Mouse (Mus musculus) stomach, postnatal 0 days (tissue): Measurements from ENCODE around the gene Dock7. TPM values are rescaled to one million over a fixed set of nuclear protein-coding genes. Genes with fewer than 3 reads are reported as not detected.
A peak's percentile ranks its signal among the peaks of the same experiment; 100 is the strongest.

Experiments used
- ATAC-seq: fragments of 200-750 bp; cut with Nextera tagmentation; 2 replicates; pipeline ENCODE4 v1.8.0; 2017; ENCODE audit not compliant: low FRiP score, low TSS enrichment
- DNase-seq: peaks from one replicate; pipeline ENCODE4 v3.0.0-alpha.2; 2016; ENCODE audit warnings: low spot score
- H3K27ac ChIP-seq: fragments of 300-500 bp; sonication (generic); replicated peaks from 2 replicates; pipeline ENCODE4 v1.5.1; 2014; ENCODE audit warnings: mild to moderate bottlenecking, control low read depth
- H3K27me3 ChIP-seq: fragments of 300-500 bp; sonication (generic); 2 replicates; pipeline ENCODE4 v1.6.1; 2014; ENCODE audit warnings: low read length; ENCODE audit not compliant: control insufficient read depth, insufficient read depth
- H3K36me3 ChIP-seq: fragments of 300-500 bp; sonication (generic); 2 replicates; pipeline ENCODE4 v1.6.1; 2014; ENCODE audit warnings: low read length, mixed read lengths; ENCODE audit not compliant: control insufficient read depth, insufficient read depth
- H3K4me1 ChIP-seq: fragments of 300-500 bp; sonication (generic); replicated peaks from 2 replicates; pipeline ENCODE4 v1.6.1; 2014; ENCODE audit warnings: antibody characterized with exemption; ENCODE audit not compliant: control insufficient read depth, insufficient read depth
- H3K4me2 ChIP-seq: fragments of 300-500 bp; sonication (generic); replicated peaks from 2 replicates; pipeline ENCODE4 v1.6.1; 2014; ENCODE audit warnings: low read depth, mild to moderate bottlenecking, control low read depth, moderate library complexity
- H3K4me3 ChIP-seq: fragments of 300-500 bp; sonication (generic); 2 replicates; pipeline ENCODE4 v1.5.1; 2014; ENCODE audit warnings: low read depth, low read length, control low read depth
- H3K9ac ChIP-seq: fragments of 300-500 bp; sonication (generic); 2 replicates; pipeline ENCODE4 v1.6.1; 2014; ENCODE audit warnings: mild to moderate bottlenecking, low read length, control low read depth, mixed read lengths
- H3K9me3 ChIP-seq: fragments of 300-500 bp; sonication (generic); 2 replicates; pipeline ENCODE4 v1.6.1; 2016; ENCODE audit warnings: low read length; ENCODE audit not compliant: control insufficient read depth
- CTCF ChIP-seq: IDR thresholded peaks from 2 replicates; pipeline ENCODE4 v1.5.1; 2016; ENCODE audit warnings: antibody characterized with exemption, low read depth, mild to moderate bottlenecking, moderate library complexity
- EP300 ChIP-seq: optimal IDR thresholded peaks from 2 replicates; pipeline ENCODE3; 2016; ENCODE audit warnings: antibody characterized with exemption
- WGBS: fragments of 180-500 bp; shearing (Covaris S2); extraction: QIAGEN DNeasy Blood & Tissue Kit; methylation state at CpG from one replicate; pipeline ENCODE4 v1.1.7; 2014; 5-methylcytosine and 5-hydroxymethylcytosine counted together
- polyA plus RNA-seq: library from polyadenylated mRNA; unstranded; fragments of >200 nt; fragmentation: Nextera tagmentation; extraction: Ambion mirVana; gene quantifications from 2 replicates; pipeline ENCODE4 v1.2.1, GENCODE M21; 2015

Dock7 gene
- polyA plus RNA-seq, 1 experiment from 2014 or later = 19.1 TPM

DNA sequence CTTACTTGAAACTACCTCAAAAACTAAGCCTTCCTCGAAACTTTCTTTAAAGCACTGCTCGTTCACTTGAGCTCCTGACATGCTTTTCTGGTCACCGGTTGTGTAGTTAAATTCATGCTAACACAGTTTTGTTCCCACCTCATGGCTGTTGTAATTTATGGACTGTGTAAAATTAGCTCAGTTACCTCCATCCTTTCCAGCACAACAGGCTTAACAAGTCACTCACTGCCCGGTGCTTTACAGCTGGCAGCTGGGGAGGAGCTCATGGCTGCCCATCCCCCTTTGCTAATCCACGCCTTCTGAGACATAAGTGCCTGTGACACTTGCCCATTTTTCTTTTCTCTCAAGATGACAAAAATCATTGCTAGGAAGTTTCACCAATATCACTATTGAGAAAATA lies 56.2 kb downstream of the Dock7 start:
- ATAC-seq = no peak
- 43% methylated on average over 5 of the region's 5 CpGs for WGBS
- Histone ChIP-seq H3K27ac (no peak overlapping the region), H3K27me3 (no peaks in the 10 kb centered on the region), H3K4me2 (no peak overlapping the region), H3K9me3 (no peaks in the 10 kb centered on the region), H3K4me3 (no peak overlapping the region), H3K9ac (no peak overlapping the region), H3K4me1 (no peaks in the 10 kb centered on the region), H3K36me3 (peaks cover 2% of the 10 kb centered on the region; the same call in 1 of the 2 replicates)
- no peak for TF ChIP-seq EP300
- no peak for TF ChIP-seq CTCF
- DNase-seq = peak; percentile 39

DNA sequence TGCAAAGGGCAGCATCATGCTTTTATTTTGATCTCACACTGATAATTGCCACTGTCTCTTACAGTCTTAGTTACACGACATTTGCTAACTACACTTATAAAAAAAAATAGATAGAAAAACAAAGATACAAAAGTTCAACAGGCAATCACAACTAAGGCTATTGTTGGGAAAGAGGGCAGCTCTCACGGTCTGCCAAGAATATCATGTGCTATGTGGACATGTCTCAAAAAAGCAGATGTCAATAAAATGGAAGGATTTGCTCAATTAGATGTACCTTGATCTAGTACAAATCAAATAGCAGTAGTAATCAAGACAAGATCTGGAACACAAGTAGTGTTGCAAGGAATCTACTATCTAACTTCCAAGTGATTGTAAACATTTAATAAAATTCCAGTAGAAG lies 72.1 kb downstream of the Dock7 start:
- no peaks in the 10 kb centered on the region for H3K27me3 ChIP-seq
- DNase-seq = no peak
- H3K9me3 ChIP-seq = no peaks in the 10 kb centered on the region
- ATAC-seq = no peak
- no peaks in the 10 kb centered on the region for H3K4me1 ChIP-seq
- no peak overlapping the region for H3K4me3 ChIP-seq
- H3K4me2 ChIP-seq = no peak overlapping the region
- 78% methylated on average over 2 of the region's 2 CpGs for WGBS
- H3K36me3 ChIP-seq = no peaks in the 10 kb centered on the region; the same call in 1 of the 2 replicates
- H3K27ac ChIP-seq = no peak overlapping the region
- H3K9ac ChIP-seq = no peak overlapping the region
- TF ChIP-seq CTCF (no peak), EP300 (no peak)

GRCm38 (mm10) chr4:99046471-99046870 lies 74.2 kb downstream of the Dock7 start:
- Histone ChIP-seq H3K27ac (no peak overlapping the region), H3K9ac (no peak overlapping the region), H3K4me3 (no peak overlapping the region), H3K36me3 (no peaks in the 10 kb centered on the region; the same call in 1 of the 2 replicates), H3K4me2 (no peak overlapping the region), H3K9me3 (no peaks in the 10 kb centered on the region), H3K4me1 (no peaks in the 10 kb centered on the region), H3K27me3 (no peaks in the 10 kb centered on the region)
- no peak for DNase-seq
- TF ChIP-seq EP300 = no peak
- no peak for TF ChIP-seq CTCF
- no peak for ATAC-seq
- WGBS = 69% methylated on average over 3 of the region's 3 CpGs

DNA sequence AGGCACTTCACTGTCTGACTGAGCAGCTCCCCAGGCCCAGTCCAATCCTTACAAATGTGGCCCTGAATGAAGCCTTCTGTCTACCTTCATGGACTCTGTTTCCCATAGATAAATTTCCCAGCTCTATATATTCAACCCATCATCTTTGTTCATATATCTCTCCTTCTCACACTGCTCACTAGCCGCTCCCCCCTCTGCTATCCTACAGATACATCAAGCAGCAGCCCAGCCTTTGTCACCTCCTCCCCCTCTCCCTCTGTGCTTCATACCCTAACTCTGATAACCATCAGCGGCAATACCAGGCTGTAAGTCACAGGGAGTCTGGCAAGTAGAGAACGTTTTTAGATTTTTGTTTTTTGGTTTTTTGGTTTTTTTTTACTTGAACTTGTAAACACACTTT lies 75.9 kb downstream of the Dock7 start:
- 80% methylated on average over 3 of the region's 3 CpGs for WGBS
- no peak for DNase-seq

GRCm38 (mm10) chr4:99032921-99033320 lies 87.8 kb downstream of the Dock7 start:
- no peak overlapping the region for H3K27ac ChIP-seq
- H3K9ac ChIP-seq = no peak overlapping the region
- WGBS = 61% methylated on average over 4 of the region's 4 CpGs
- H3K4me2 ChIP-seq = no peak overlapping the region
- no peak overlapping the region for H3K4me3 ChIP-seq
- ATAC-seq (no peak), DNase-seq (no peak)
- no peaks in the 10 kb centered on the region for H3K9me3 ChIP-seq
- H3K36me3 ChIP-seq = peaks cover 3% of the 10 kb centered on the region; the same call in 1 of the 2 replicates
- no peaks in the 10 kb centered on the region for H3K27me3 ChIP-seq
- TF ChIP-seq EP300 (no peak), CTCF (no peak)
- no peaks in the 10 kb centered on the region for H3K4me1 ChIP-seq

More for the DNA sequence above, 75.9 kb downstream of the Dock7 start:
- no peak for ATAC-seq
- Histone ChIP-seq H3K9ac (no peak overlapping the region), H3K4me3 (no peak overlapping the region), H3K36me3 (no peaks in the 10 kb centered on the region; the same call in 1 of the 2 replicates), H3K27me3 (no peaks in the 10 kb centered on the region), H3K4me2 (no peak overlapping the region), H3K27ac (no peak overlapping the region), H3K4me1 (no peaks in the 10 kb centered on the region), H3K9me3 (no peaks in the 10 kb centered on the region)
- no peak for TF ChIP-seq CTCF
- no peak for TF ChIP-seq EP300

- no peak within 1 kb of the TSS for H3K9ac ChIP-seq
- H3K9me3 ChIP-seq = no peaks in the 10 kb centered on the region
- no peaks in the 10 kb centered on the region for H3K27me3 ChIP-seq
- no peak within 1 kb of the TSS for H3K4me2 ChIP-seq
- peaks cover 3% of the 10 kb centered on the region; the same call in 1 of the 2 replicates for H3K36me3 ChIP-seq
- DNase-seq (no peak), ATAC-seq (no peak)
- TF ChIP-seq CTCF (no peak), EP300 (no peak)
- H3K4me3 ChIP-seq = no peak within 1 kb of the TSS
- 53% methylated on average over 2 of the region's 2 CpGs for WGBS
- H3K27ac ChIP-seq = no peak within 1 kb of the TSS
- H3K4me1 ChIP-seq = no peaks in the 10 kb centered on the region
These were observed 90.0 kb downstream of the Dock7 start, which contains the start of gene Angptl3 for GRCm38 (mm10) chr4:99030686-99031085. TSS of gene Angptl3 (plus strand) at chr4:99030954.
